Mouse (Mus musculus): Measurements from ENCODE around the gene 2210407C18Rik. TPM values are rescaled to one million over a fixed set of nuclear protein-coding genes. Genes with fewer than 3 reads are reported as not detected.

Gene 2210407C18Rik
- total RNA-seq (2017), result not detected in 2 replicates

DNA sequence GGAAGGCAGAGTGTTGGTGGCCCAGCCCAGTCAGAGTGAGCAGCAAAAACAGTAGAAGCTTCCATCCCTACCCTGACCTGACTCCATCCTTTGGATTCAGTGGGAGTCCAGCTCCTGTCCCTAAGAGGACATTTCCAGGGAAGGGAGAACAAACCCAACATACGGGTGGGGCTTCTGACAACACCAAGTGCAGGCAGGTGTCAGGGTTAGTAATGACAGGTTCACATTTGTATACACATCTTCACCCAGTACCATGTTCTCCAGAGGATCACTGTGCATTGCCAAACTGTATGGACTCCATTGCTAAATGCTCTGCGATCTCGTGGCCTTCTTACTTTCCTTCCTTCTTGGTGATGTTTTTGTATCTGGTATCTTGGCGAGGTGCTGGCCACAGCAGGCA is at the start of gene 2210407C18Rik:
Gene 2210407C18Rik, minus strand, starts transcription at position 101 of the 400 bp plus-strand sequence.
- ATAC-seq (replicated peaks in 1 of 2; ENCODE audit: insufficient read depth in 1 of 2, low FRiP score in 2 of 2, low TSS enrichment in 1 of 2, low read depth in 1 of 2, poor library complexity in 2 of 2, severe bottlenecking in 2 of 2), result no peak

GRCm38 (mm10) chr11:58658596-58658995 is 42.7 kb upstream of the 2210407C18Rik start, which contains the start of gene Olfr322:
Olfr322 (plus strand) TSS chr11:58658782.
- ATAC-seq (replicated peaks in 1 of 2; ENCODE audit: insufficient read depth in 1 of 2, low FRiP score in 2 of 2, low TSS enrichment in 1 of 2, low read depth in 1 of 2, poor library complexity in 2 of 2, severe bottlenecking in 2 of 2), result no peak

DNA sequence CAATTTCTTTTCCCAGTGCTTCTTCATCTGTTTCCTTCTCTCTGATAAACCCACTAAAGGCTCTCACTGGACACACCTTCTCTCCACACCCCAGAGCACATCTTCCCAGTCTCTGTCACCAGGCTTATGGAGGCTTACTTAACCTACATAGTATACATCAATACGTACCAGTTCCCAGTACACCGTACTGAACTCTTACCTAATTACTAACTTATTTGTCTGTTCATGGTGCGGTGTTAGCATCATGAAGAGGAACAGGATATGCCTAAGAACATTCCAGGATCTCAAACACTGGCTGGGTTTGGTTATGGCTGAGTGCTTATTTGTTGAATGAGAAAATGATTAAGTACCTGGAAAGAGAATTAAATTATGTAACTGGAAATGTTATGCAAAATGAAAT is 39.3 kb upstream of the 2210407C18Rik start:
- no peak for ATAC-seq (replicated peaks in 1 of 2; ENCODE audit: insufficient read depth in 1 of 2, low FRiP score in 2 of 2, low TSS enrichment in 1 of 2, low read depth in 1 of 2, poor library complexity in 2 of 2, severe bottlenecking in 2 of 2)

DNA sequence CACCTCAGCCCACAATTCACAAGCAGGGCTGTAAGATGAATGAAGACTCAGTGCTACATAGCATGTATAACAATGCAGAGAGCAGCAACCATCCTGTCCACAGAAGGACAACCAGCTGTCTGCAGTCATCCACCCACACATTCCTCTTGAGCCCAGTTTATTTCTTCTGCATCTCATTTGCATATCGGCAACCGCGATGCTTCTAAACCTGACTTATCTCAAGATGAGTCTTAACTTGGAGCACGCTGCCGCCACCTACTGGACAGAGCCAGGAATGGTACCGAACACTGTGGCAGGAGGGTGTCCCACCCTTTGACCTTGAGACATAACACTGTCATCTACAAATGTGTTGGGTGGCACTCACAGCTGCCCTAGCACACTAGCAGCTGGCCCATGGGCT is 27.5 kb upstream of the 2210407C18Rik start:
- ATAC-seq (replicated peaks in 1 of 2; ENCODE audit: insufficient read depth in 1 of 2, low FRiP score in 2 of 2, low TSS enrichment in 1 of 2, low read depth in 1 of 2, poor library complexity in 2 of 2, severe bottlenecking in 2 of 2), result peak; percentile 52 to 54; a peak in 3 of 4 replicates

DNA sequence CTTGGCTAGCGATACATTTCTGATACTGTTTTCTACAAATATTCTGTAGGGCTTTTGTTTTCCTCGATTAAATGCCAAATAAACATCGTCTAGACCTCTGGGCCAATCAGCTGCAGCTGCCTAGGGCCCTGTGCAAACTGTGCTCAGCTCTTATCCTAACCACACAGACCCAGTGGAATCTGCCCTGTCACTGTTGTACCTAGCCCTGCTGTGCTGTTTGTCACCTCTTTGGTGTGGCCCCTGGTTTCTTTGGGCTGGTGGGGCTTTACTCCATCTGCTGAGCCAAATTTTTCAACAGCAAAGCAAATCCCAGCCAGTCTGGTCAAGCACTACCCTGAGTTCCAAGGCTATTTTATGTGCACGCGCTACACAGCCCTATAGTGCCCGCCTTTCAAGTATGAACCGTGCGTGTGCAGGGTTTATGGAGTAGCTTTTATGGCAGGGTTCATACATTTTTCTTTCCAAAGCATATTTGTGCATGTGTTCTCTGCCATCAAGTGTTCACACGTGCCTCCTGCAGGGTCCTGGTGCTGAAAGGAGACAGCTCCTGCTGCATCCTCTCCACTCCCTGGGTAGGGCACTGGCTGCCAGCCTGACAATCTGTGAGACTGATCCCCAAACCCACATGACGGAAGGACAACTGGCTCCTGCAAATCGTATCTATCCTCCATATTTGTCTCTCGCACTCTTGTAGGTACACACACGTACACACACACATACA is 25.9 kb upstream of the 2210407C18Rik start:
- ATAC-seq (replicated peaks in 1 of 2; ENCODE audit: insufficient read depth in 1 of 2, low FRiP score in 2 of 2, low TSS enrichment in 1 of 2, low read depth in 1 of 2, poor library complexity in 2 of 2, severe bottlenecking in 2 of 2), result peak; percentile 66 to 77

DNA sequence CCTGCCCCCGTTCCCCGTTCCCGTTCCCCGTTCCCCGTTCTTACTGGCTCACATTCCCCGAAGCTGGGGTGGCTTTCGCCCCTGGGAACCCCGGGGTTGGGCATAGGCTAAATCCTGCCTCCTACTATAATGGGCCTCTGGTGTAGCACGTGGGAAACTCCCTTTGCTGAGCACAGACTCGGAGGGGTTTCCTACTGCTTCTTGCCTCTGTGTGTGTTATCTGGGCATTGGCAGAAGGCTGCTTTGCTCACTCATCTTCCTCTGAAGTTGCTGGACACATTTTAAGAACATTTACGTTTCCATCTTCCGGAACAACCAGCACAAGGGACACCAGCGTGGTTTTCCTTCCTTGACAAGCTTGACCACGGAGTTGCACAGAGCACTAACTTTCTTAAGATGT is 25.2 kb upstream of the 2210407C18Rik start:
- no peak for ATAC-seq (replicated peaks in 1 of 2; ENCODE audit: insufficient read depth in 1 of 2, low FRiP score in 2 of 2, low TSS enrichment in 1 of 2, low read depth in 1 of 2, poor library complexity in 2 of 2, severe bottlenecking in 2 of 2)

GRCm38 (mm10) chr11:58640272-58640867 is 24.5 kb upstream of the 2210407C18Rik start, which contains the start of gene Trim58:
Trim58 (plus strand) TSS chr11:58640465.
- ATAC-seq (replicated peaks in 1 of 2; ENCODE audit: insufficient read depth in 1 of 2, low FRiP score in 2 of 2, low TSS enrichment in 1 of 2, low read depth in 1 of 2, poor library complexity in 2 of 2, severe bottlenecking in 2 of 2), result peak; percentile 50 to 54

DNA sequence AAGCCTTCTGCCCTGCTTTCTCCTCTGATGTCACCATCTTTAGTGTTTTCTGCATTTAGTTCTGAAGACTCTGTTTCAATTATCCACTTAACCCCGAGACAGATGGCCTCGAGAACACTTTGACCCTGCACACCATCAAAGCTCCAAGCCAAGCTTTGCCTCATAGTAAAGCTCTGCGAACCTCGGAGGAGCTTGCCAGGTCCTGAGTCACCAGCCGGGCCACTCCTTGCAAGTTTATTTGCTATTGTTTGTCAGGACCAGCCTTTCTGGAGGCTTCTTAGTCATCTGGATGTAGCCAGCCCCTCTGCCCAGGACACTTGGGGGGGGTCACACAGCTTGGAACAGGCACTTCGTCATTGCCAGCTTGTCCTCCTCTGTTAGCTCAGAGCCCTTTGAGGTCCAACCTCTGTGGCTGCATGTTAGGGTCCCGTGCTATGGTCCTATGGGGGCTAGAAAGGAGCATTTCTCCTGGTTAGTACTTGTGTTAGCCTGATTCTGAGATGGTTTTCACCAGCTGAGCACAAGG is 22.4 kb upstream of the 2210407C18Rik start:
- no peak for ATAC-seq (replicated peaks in 1 of 2; ENCODE audit: insufficient read depth in 1 of 2, low FRiP score in 2 of 2, low TSS enrichment in 1 of 2, low read depth in 1 of 2, poor library complexity in 2 of 2, severe bottlenecking in 2 of 2)

GRCm38 (mm10) chr11:58636376-58636977 is 20.6 kb upstream of the 2210407C18Rik start:
- peak; percentile 50 to 75 for ATAC-seq (replicated peaks in 1 of 2; ENCODE audit: insufficient read depth in 1 of 2, low FRiP score in 2 of 2, low TSS enrichment in 1 of 2, low read depth in 1 of 2, poor library complexity in 2 of 2, severe bottlenecking in 2 of 2)

GRCm38 (mm10) chr11:58634878-58635277 is 19.0 kb upstream of the 2210407C18Rik start:
- no peak for ATAC-seq (replicated peaks in 1 of 2; ENCODE audit: insufficient read depth in 1 of 2, low FRiP score in 2 of 2, low TSS enrichment in 1 of 2, low read depth in 1 of 2, poor library complexity in 2 of 2, severe bottlenecking in 2 of 2)

- ATAC-seq (replicated peaks in 1 of 2; ENCODE audit: insufficient read depth in 1 of 2, low FRiP score in 2 of 2, low TSS enrichment in 1 of 2, low read depth in 1 of 2, poor library complexity in 2 of 2, severe bottlenecking in 2 of 2), result no peak
Measured at GRCm38 (mm10) chr11:58630401-58630800, 14.5 kb upstream of the 2210407C18Rik start, which contains the start of gene Olfr323. Olfr323 (minus strand) TSS chr11:58630501.

DNA sequence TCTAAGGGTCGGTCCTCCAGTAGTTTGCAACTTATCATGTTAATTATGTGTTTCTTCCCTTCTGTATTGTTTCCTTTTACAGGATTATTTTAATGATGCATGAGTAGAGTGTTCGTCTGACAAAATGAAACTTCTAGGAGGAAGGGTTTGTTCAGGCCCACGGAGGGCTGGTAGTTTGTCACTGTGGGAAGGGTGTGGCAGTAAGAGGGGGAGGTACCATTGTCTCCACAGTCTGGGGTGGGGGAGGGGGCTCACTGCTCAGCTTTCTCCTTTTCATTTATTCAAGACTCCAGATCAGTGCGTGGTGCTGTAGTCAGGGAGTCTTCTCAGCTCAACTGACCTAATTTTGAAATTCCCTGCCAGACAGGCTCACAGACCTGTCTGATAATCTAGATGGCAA is 10.3 kb upstream of the 2210407C18Rik start:
- no peak for ATAC-seq (replicated peaks in 1 of 2; ENCODE audit: insufficient read depth in 1 of 2, low FRiP score in 2 of 2, low TSS enrichment in 1 of 2, low read depth in 1 of 2, poor library complexity in 2 of 2, severe bottlenecking in 2 of 2)

DNA sequence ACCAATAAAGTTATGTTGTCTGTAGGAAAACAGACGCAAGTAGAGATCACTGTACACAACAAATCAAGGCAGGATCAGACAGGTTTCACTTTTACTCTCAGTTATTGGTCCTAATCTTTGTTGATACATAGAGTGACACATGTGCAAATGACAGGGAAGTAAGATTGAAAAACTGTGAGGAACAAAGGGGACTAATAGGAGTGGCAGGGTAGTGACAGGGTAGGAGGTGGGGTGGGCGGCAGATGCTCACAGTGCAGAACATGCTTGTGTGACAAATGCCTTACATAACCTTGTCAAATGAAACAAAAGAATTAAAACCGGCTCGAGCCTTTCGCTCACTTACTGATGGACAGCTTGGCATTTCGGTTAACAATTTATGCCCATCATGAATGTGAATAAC is 2.9 kb upstream of the 2210407C18Rik start:
- no peak for ATAC-seq (replicated peaks in 1 of 2; ENCODE audit: insufficient read depth in 1 of 2, low FRiP score in 2 of 2, low TSS enrichment in 1 of 2, low read depth in 1 of 2, poor library complexity in 2 of 2, severe bottlenecking in 2 of 2)

DNA sequence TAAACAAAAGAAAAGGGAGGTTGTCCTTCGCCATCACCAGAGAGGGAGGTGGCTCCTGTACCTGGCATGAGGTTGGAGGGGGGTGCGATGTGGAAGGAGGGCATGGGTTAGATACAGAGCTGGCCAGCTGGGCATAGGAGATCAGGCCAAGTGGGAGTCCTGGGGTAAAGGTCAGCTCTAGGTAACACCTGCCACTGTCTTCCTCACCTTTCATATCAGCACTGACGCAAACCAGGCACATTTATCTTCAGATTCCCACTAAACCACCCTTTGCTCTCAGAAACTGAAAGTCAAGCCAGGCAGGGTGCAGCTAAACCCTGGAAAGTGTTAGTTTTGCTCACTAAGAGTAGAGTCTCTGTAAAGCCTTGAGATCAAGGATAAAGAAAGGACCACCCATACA is 2.5 kb upstream of the 2210407C18Rik start:
- ATAC-seq (replicated peaks in 1 of 2; ENCODE audit: insufficient read depth in 1 of 2, low FRiP score in 2 of 2, low TSS enrichment in 1 of 2, low read depth in 1 of 2, poor library complexity in 2 of 2, severe bottlenecking in 2 of 2), result no peak

DNA sequence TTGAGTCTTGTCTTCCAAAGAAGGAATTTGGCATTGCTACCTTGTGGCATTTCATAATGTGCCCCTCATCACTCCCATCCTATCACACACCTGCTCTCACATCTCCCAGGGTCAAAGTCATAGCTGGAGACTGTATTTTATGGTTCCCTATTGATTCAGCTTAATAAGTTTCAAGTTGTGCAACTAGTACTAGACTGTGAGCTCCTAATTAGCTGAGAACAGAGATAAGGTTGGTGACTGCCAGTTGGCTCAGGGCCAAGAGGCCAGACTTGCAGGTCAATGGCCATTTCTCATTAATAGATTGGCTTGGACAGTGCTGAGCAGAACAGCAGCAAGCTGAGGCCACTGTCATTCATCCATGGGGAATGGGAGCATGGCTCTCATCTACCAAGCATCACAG is 1.3 kb downstream of the 2210407C18Rik start:
- no peak for ATAC-seq (replicated peaks in 1 of 2; ENCODE audit: insufficient read depth in 1 of 2, low FRiP score in 2 of 2, low TSS enrichment in 1 of 2, low read depth in 1 of 2, poor library complexity in 2 of 2, severe bottlenecking in 2 of 2)

GRCm38 (mm10) chr11:58613359-58613758 is 2.5 kb downstream of the 2210407C18Rik start:
- ATAC-seq (replicated peaks in 1 of 2; ENCODE audit: insufficient read depth in 1 of 2, low FRiP score in 2 of 2, low TSS enrichment in 1 of 2, low read depth in 1 of 2, poor library complexity in 2 of 2, severe bottlenecking in 2 of 2), result no peak

DNA sequence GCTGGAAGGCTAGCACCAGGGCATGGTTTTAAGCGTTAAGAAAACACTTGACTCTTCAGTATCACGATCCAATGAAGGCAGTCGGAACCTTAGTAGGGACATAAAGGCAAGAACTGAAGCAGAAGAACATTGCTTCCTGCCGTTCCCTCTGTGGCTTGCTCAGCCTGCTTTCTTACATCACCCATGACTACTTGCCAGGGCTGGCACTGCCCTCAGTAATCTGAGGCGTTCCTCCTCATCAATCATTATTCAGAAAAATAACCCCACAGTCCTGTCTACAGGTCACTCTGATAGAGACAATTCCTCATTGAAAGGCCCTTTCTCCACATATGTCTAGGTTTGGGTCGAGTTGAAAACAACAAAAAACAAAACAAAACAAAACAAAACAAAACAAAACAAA is 8.8 kb downstream of the 2210407C18Rik start:
- ATAC-seq (replicated peaks in 1 of 2; ENCODE audit: insufficient read depth in 1 of 2, low FRiP score in 2 of 2, low TSS enrichment in 1 of 2, low read depth in 1 of 2, poor library complexity in 2 of 2, severe bottlenecking in 2 of 2), result no peak
